Mouse (Mus musculus): ENCODE results near the gene Paqr5.

- TF ChIP-seq CTCF (IDR thresholded peaks at IDR 0.05; ENCODE audit: control insufficient read depth, insufficient read depth, low read length) (no peak), POLR2A (IDR thresholded peaks at IDR 0.05; ENCODE audit: borderline replicate concordance, control insufficient read depth, low read depth, low read length) (no peak)
Observed at GRCm38 (mm10) chr9:61952241-61952640, 74.4 kb downstream of the Paqr5 start.
